Mouse (Mus musculus) bone marrow, adult 2 months (tissue): ENCODE results near the gene Zfp503.

ENCODE experiments used
- CTCF ChIP-seq: fragments of 200-500 bp; IDR thresholded peaks from 2 replicates; pipeline ENCODE4 v1.5.1; 2011; ENCODE audit warnings: low read length, control low read depth; ENCODE audit not compliant: control insufficient read depth, insufficient read depth
- POLR2A ChIP-seq: fragments of 200-500 bp; IDR thresholded peaks from 2 replicates; pipeline ENCODE4 v1.6.1; 2011; ENCODE audit warnings: low read depth, mild to moderate bottlenecking, control low read depth, low read length, borderline replicate concordance; ENCODE audit not compliant: control insufficient read depth

DNA sequence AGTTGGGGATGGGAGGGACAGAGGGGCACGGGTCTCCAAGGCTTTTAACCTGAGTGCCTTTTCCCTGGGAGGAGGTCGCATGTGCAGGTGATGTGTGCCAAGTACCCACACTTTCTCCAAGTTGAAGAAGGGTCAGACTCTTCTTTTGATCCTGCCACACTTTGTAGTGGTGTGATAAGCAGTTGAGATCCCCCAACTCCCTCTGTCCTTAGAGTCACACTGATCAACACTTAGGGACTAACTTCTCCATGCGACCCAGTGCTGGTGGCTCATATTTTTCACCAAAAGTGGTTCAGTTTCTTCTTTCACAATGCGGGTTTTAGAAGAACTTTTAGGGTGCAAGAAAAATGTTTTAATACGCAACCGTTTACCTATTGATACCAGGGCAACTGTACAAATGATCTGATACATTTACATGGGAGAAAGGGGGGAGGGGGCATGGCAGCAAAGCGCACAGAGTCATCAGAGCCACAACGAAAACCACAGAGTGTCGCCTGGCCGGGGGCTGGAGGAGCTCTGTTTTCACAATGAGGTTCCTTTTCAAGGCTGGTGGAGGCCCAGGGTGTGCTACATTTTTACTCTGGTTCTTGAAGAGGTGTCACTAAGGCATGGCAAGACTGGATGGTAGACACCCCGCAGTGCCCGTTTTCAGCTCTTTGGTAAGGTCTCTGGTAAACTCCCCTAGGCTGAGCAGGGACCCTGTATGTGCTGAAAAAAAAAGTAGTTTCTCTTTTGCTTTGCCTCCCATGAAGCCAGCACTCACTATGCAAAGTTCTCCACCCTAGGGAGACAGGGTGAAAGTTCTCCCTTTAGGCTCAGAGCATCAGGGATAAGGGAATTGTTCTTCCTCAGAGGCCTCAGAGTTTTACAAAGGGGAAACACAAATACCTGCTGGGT is 30.8 kb upstream of the Zfp503 start:
- TF ChIP-seq POLR2A (no peak), CTCF (no peak)
